Mouse (Mus musculus) MEL (cell line): ENCODE results near the gene Rpl36al.

Experiments used
- CTCF ChIP-seq, 3 experiments: IDR thresholded peaks in 2 of 3; conservative IDR thresholded peaks in 1 of 3; 2 replicates each; pipeline ENCODE4 v1.5.1; 2011 to 2012; ENCODE audit warnings: low read length in 3 of 3, low read depth in 2 of 3, mild to moderate bottlenecking in 2 of 3, improper control_type of control experiment in 1 of 3, inconsistent platforms in 1 of 3, mixed read lengths in 1 of 3, moderate library complexity in 1 of 3; ENCODE audit not compliant: control insufficient read depth in 1 of 3, insufficient read depth in 1 of 3, poor library complexity in 1 of 3, severe bottlenecking in 1 of 3
- JUND ChIP-seq: IDR thresholded peaks from 2 replicates; pipeline ENCODE4 v1.6.1; 2011; ENCODE audit warnings: low read depth, mild to moderate bottlenecking, improper control_type of control experiment, low read length
- USF1 ChIP-seq: IDR thresholded peaks from 2 replicates; pipeline ENCODE4 v1.6.1; 2014; ENCODE audit warnings: low read depth, mild to moderate bottlenecking, inconsistent platforms, low read length, improper control_type of control experiment, moderate library complexity

- TF ChIP-seq JUND (no peak), USF1 (no peak), CTCF (IDR thresholded peaks at IDR 0.05 in 2 of 3, conservative IDR thresholded peaks at IDR 0.05 in 1 of 3; ENCODE audit: control insufficient read depth in 1 of 3, insufficient read depth in 1 of 3, low read depth in 2 of 3, low read length in 3 of 3, poor library complexity in 1 of 3, severe bottlenecking in 1 of 3) (no peak; a peak in 2 of 6 replicates)
Measured at GRCm38 (mm10) chr12:69168461-69169106, 15.3 kb downstream of the Rpl36al start, which contains the start of gene Lrr1.
